Mouse (Mus musculus) adrenal gland, adult 8-10 months (tissue): ENCODE measurements around the gene H2-Eb2. TPM values are rescaled to one million over a fixed set of nuclear protein-coding genes. Genes with fewer than 3 reads are reported as not detected.

ENCODE experiments used
- DNase-seq: peaks from one replicate; pipeline ENCODE4 v3.0.0; 2022
- total RNA-seq, 4 experiments: library from RNA; stranded (reverse); gene quantifications; 2 replicates each; pipeline ENCODE4 v1.2.4; 2022

H2-Eb2 gene
- total RNA-seq = not detected

DNA sequence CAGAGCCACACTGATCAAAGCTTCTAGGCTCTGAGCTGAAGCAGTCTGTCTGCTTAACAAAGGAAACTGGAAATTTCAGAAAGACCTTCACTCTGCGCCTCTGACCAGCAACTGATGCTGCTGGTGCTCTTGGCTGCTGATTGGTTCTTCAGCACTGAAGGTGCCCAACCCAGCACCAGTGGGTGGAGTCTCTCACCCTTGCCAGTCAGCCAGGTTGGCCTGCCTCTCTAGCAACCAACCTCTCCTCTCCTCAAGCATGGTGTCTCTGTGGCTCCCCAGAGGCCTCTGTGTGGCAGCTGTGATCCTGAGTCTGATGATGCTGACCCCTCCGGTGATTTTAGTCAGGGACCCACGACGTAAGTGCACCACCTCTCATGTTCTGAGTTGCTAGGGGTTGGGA lies at the start of gene H2-Eb2:
H2-Eb2 (plus strand) TSS at position 230 of the 400 bp plus-strand sequence.
- DNase-seq = no peak

DNA sequence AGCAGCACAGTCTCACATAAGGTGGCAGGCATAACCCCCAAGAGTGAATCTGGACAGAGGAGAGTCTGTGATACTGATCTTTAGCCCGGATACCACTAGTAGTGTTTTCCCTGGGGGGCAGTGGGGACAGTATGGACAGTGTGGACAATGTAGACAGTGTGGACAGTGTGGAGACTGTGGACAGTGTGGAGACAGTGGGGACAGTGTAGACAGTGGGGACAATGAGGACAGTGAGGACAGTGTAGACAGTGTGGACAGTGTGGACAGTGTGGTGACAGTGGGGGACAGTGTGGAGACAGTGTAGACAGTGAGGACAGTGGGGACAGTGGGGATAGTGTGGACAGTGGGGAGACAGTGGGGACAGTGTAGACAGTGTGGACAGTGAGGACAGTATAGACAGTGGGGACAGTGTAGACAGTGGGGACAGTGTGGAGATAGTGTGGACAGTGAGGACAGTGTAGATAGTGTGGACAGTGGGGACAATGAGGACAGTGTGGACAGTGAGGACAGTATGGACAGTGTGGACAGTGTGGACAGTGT lies 44.9 kb upstream of the H2-Eb2 start:
- DNase-seq = no peak

DNA sequence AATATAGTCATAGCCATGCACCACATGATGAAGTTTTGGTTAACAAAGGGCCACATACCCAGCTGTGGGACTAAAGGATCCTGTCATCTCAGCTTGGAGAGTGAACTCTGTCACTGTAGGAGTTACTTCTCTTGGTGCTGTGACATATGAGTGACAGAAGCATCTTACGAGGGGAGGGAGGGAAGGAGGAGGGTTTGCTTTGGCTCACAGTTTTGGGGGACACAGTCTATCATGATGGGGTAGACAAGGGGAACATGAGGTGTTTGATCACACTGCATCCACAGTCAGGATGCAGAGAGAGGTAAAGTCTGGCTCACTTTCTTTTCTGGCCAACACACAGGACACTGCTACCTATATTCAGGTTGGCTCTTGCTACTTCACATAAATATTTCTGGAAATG lies 43.6 kb upstream of the H2-Eb2 start:
- DNase-seq = no peak

DNA sequence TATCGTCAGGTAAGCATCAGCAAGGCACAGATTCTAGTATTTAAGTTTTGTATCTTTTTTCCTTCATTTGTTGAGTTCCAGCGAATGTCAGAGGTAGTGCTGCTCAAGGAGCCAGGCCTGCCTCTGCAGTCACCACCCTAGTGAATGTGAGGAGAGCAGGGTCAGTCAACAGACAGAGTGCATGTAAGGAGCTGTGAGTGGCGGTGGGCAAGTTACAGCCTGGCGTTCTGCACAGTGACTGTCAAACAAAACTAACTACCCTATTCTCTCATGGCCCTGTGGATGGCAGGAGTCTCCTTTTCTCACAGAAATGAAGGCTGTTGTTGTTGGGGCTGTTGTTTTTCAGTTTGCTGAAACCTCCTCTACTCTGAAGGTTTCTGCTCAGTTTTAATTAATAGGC lies 40.1 kb upstream of the H2-Eb2 start:
- no peak for DNase-seq

DNA sequence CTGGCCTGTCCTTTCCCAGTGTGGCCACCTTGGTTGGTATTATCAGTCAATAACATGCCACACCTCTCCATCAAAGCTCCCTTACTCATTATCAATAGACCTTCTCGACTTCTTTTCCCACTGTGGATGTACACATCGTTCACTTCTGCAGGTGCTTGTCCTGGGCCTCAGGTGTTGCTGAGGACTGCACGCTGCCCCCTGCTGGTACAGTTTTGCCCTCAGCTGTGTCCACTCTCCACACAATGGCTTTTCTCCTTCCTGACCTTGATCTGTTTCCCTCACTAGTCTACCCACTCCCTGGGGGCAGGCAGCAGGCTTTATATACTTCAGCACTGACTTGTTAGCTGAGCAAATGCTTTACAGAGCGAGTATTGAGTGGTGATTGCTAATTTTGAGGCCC lies 39.6 kb upstream of the H2-Eb2 start:
- no peak for DNase-seq

DNA sequence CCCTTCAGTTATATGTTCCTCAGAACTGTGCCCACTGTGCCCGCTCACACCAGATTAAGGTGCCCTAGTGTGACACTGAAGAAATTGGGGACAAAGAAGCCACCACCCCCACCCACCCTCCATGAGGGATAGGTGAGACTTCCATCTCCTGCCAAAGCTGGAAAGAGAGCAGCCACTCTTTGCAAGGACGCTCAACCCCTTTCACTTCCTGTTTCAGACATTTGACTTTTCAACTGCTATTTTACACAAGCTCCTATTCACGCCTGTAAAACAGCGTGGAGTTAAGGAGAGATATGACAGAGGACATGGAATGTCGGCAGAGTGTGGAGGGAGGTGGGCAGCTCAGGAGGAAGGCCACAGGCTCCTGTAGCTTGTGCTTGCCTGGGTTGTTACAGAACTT lies 39.0 kb upstream of the H2-Eb2 start:
- no peak for DNase-seq

DNA sequence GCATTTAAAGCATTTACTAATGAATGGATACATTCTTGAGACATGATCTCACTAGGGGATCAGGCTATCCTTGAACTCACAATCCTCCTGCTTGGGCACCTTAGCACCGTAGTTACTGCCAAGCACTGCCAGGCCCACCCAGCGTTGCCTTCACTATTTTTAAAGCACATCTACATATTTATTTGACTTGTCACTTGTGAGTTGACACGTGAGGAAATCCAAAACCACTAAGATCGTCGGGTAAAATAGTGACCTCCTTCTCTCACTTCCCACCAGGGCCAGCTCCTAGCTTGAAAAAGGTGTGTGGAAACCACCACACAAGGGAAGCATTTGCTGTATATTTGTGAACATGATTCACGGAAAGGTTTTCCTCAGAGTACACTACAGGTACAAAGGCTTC lies 38.5 kb upstream of the H2-Eb2 start:
- DNase-seq = no peak

DNA sequence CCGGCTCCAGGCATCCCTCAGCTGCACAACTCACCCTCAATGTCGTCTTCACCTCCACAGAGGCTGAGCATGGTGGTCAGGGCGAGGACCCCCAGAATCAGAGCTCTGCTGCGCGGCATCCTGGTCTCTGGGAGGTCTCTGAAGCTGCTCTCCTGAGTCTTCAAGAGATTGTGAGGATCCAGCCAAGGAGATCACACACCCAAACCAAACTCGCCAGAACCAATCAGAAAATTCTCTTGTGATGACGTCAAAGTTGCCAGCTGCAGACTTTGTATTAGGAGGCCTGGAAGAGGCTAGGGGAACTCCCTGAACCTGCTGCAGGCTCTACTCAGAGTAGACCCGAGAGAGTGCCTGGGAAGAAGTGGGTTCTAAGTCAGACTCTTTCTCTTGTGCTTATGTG lies 37.8 kb upstream of the H2-Eb2 start, which contains the start of gene H2-Aa:
H2-Aa (minus strand) TSS at position 176 of the 400 bp plus-strand sequence.
- peak; percentile 86 for DNase-seq

DNA sequence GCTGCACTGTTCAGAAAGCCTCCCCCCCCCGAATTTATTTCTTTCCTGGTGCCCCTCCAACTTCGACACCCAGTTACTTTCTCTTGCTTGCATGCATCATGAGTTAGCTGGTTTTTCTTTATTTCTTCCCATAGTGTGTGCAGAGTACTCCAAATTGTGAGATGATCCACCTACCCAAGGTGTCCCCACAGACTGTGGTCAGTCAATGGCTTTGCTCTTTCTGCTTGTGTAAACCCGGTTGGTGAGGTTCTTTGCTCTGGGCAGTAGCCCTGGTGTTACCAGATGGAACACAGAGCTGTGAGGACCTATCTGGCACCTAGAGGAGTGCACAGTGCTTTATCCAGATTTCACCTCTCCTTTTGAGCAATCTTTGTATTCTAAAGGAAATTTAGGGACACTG lies 37.3 kb upstream of the H2-Eb2 start:
- DNase-seq = no peak

DNA sequence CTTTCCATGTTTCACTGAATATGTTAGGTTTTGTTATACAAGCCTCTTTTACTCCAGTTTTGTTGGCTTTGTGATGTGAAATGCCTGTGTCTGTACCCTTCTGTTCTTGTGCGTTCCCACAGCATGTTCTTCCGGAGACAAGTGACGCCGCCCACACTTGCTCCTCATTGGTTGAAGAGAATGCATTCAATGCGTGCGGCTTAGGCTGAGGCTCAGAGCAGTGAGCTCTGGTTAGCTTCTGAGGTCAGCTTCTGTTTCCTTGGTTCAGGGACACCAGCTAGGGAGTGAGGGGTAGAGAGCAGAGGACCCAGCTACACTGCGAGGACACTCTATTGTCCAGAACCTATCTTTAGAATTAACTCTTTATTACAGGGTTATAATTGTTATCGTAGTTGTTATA lies 33.9 kb upstream of the H2-Eb2 start:
- peak; percentile 69 for DNase-seq

DNA sequence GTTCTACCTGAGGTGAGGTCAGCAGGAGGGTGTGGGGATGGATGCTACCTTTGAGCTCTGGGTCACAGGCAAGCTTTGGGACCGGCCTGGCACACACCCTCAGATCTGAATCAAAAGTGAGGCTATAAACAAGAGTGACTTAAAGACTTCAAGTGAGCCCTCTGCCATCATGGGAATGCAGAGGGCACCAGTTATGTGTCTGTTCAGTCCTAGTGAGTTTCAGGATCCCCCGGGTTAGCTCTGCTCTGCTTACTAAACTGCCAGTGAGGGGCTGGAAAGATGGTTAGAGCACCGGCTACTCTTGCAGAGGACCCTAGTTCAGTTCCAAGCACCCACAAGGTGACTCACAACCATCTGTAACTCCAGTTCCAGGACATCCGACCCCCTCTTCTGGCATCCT lies 32.9 kb upstream of the H2-Eb2 start:
- no peak for DNase-seq

DNA sequence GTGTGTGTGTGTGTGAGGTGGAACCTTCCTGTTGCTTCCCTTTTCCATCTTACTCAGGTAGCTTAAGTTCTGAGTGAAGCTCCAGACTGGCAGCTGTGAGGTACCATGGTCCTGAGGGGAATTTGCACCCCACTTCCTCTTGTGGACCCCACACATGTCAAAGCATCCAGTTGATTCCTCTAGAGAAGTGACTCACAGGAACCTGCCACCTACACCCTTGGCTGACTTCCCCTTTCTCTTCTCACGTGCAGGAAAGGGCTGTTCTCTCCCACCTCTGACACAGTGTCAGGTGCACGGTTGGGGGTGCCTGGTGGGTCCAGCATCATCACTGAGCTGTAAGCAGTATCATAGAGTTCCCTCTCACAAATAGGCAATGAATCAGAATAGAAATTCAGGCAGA lies 31.9 kb upstream of the H2-Eb2 start:
- DNase-seq = no peak

DNA sequence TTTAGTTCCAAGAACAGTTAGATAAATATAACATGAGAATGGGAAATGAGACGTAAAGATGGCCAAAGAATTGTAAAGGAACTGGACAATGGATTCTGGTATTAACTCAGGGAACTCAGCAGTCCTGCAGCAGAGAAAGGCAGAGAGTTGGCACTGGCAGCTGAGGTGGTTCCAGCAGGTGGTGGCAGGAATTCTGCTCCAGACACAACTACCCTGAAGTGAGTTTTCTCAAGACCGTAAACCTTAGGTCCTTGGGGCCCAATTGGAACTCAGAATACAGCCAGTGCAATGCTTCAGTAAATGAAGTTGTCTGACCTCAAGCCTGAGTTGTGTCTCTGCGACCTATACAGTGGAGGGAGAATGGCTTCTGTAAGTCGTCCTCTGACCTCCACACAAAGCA lies 31.2 kb upstream of the H2-Eb2 start:
- no peak for DNase-seq

DNA sequence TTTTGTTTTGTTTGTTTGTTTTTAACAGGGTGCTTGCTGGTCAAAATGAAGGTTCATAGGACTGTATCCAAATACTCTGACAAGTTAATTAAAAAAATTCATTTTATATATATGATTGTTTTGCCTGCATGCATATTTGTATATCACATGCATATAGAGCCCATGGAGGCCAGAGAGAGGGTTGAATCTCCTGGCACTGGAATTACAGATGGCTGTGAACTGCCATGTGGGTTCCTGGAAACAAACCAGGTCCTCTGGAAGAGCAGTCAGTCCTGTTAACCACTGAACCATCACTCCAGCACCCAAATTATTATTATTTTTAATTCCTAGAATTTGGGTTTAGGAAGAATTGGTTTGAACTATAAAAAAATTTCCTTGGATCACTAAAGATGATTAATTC lies 30.2 kb upstream of the H2-Eb2 start:
- no peak for DNase-seq

DNA sequence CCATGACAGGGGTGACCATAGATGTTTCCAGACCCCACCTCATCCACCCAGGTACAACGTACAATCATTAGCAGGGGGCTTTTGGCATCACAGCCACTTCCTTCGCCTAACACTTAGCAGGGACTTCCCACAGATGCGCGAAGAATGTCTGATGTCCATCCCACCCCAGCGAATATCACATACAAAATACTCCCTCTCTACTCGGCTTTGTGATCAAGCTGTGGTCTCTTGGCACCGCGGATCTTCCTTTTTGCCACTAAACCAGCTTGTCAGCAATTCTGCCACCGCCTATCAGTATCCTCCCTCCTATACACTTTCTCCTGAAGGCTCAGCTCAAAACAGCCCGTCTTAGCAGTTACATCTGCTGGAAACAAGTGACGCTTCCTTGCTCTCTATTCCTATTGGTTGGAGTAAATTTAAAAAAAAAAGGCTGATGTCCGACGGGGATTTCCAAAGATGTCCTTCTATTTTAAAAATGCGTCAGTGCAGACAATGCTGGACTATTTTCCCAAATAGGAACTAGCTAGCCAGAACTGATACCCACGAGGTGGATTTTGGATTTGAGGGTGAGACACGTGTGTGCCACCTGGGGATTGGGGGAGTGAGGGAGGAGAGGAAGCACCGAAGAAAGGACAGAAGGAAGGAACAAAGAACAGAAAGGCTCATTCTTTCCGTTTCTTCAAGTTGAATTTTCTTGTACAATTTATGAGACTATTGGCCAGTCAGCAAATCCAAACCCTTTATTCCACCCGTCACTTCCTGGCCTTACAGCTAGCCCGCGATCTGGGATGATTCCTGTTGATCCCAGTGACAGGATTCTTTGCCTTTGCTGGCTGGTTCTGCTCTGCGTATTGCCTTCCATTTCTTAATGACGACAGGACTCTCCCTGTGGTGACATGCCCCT lies 29.3 kb upstream of the H2-Eb2 start:
- DNase-seq = peak; percentile 22

DNA sequence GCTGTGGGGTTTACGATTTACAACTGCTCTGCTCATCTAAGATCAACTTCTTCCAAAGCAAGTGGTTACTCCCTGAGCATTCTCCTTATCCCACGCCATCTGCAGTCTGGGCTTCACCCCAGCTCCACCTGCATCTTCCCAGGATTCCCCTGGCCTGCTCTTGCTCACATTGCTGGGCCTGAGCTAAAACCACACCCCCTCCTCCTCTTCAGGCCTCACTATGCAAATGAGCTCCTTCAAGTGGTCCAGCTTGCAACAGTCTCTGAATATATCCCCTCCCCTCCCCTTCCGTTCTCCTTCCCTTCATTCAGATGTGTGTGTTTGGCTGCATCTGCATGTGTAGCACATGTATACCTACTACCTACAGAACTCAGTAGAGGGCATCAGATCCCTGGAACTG lies 26.1 kb upstream of the H2-Eb2 start:
- DNase-seq = no peak

DNA sequence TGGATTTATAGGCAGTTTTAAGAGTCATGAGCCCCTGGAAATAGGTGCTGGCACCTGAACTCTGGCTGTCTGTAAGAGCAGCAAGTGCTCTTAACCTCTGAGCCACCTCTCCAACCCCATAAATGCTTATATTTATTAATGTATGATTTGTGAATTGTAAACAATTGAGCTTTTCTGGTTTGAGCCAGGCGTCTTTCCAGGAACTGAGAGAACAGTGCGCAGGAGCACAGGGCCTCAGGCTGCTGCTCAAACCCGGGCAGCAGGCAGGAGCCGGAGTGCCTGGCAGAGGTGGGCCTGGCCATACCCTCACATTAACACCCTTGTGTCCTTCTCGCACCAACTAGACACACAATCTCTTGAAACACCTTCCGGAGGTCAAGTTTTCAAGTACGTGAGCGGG lies 25.4 kb upstream of the H2-Eb2 start:
- DNase-seq = no peak

DNA sequence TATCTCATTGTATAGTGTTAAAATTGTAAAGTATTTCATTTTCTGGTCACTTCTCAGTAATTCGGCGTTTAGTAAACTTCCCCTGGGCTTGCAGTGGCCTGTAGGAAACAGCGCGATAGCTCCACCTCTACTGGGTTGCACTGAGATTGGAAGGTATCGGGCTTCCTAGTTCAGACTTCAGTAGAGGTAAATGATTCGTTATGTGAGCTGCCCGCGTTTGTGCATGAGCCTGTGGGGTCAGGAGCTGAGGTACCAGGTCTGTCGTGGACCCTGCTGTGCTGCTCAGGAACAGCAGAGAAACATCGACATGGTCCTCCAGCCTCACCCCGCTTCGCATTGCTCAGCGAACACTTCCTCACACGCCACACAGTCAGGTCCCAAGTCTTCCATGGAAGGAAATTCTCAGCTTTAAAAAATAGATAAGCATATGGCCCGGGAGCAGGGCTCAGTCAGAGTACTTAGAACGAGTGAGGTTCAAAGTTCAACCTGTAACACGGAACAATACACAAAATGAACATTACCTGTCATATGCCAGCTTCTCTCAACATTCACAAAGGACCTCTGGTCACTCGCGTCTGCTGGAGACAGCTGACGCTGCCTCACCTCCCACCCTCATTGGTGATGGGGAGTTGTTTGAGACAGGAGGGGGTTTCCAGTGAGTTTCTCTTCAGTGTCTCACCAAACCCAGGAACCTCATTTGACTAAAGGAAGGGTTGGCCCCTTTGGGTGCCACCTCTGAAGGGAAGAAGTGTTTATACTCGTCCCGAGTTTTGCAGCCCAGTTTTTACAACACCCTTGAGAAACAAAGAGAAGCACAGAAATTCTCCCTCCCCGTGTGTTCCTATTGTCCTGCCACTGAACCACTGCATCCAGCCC lies 24.5 kb upstream of the H2-Eb2 start:
- no peak for DNase-seq

DNA sequence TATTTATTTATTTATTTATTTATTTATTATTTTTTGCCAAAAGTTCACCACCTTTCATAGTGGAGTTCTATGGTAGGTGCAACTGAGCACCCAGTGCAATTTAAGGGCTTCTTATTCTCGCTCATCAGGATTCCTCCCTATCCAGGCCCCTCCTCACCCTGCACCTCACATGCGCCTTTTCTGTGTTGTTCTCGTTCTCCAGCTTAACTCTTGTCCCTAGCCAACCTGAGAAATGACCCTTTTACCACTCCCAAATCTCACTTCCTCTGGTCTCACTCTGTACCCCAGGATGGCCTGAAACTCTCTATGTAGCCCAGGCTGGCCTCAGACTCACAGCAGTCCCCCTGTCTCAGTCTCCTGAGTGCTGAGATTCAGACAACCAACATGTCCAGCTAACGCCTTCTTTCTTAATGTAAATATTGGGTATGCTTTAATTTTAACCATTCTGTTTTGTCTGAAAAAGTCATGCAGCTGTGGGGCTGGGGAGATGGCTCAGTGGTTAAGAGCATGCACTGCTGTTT lies 23.7 kb upstream of the H2-Eb2 start:
- DNase-seq = no peak

DNA sequence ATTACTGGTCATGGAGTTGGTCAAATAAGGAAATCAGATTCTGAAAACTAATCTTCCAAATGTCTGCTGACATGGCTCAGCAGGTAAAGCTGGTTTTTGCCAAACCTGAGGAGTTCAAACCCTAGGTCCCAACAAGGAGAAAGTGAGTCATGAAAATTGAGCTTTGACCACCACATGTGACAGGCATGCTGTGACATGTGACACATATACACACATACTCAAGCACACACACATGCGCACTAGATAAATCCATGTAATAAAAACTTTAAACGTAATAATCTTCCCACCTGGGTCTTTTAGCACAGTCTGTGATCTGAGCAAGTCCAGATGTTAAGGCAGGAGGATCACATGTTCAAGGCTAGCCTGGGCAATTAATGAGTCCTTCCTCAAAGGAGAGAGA lies 21.7 kb upstream of the H2-Eb2 start:
- DNase-seq = no peak

DNA sequence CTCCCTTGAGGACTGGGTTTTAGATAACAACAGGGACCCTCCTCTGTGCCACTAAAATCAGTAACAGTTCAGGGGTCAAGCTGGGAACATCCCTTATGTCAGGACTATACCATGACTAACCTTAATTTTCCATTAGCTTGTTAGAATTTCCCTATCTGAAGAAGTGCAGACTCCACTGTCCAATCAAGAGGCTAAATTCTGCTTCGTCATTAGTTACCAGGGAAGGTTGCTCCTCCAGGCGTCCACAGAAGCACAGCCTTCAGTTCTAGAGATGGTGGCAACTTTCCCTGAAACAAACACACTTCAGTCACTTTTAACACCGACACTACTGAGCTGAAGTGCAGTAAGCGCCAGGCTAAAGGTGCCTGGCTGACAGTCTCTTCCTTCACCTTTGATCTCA lies 20.7 kb upstream of the H2-Eb2 start:
- DNase-seq = peak; percentile 69

DNA sequence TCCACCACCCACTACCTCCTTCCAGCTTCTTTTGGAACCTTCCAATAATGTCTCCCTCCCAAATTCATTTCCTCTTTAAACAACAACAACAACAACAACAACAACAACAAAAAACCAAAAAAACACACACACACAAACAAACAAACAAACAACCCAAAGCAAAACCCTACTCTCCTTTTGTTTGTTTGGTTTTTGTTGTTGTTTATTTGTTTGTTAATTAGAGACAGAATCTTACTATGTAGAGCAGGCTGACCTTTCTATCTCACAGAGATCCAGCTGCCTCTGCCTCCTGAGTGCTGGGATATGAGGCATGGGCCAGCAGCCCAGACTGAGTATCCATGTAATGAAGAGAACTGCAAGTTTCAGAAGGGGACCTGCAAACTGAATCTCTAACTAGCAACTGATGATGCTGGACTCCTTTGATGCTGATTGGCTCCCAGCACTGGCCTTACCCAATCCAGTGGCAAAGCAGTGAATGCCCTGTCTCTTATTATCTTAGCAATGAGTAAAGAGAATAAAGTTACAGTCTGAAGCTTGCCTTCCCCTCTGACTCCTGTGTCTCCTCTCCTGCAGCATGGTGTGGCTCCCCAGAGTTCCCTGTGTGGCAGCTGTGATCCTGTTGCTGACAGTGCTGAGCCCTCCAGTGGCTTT lies 20.0 kb upstream of the H2-Eb2 start, which contains the start of gene H2-Eb1:
H2-Eb1 (plus strand) TSS at position 488 of the 651 bp plus-strand sequence.
- peak; percentile 81 for DNase-seq
